Mouse (Mus musculus): Measurements from ENCODE around the gene Prn.

The Prn gene

DNA sequence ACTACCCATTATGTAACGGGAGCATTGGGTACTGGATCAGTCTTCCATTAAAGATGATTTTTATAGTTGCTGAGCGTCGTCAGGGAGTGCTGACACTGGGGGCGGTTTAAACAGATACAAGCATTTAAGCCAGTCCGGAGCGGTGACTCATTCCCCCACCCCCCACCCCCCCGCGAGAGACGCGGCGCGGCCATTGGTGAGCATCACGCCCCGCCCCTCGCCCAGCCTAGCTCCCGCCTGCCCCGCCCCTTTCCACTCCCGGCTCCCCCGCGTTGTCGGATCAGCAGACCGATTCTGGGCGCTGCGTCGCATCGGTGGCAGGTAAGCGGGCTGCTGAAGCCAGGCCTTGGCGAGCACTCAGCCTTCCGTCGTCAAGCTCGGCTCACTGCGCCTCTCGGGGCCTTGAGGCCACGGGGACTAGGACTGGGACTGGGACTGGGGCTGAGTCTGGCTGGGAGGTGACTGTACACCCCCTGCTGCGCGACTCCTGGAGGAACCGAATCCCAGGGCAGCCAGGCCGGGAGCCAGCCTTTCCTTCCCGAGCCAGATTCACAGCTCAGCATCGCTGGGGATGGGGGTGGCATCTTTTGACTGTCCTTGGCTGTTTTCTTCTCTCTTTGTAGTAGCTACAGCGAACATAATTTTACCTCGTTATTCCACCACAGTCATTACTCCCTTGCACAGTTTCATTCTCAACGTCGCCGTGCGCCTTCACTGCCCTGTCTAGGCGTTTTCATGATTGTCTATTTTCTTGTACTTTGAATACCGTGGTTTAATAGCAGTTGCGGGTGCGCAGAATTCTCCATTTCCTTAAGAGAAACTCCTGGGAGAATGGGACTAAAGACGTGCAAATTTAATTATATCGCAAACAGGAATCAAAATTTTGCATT is at the start of gene Prn, which contains the start of gene Prnp:
TSS of gene Prn (plus strand) at position 275 of the 890 bp plus-strand sequence.
TSS of gene Prnp (plus strand) at position 246 of the 890 bp plus-strand sequence.
- in situ Hi-C loops (cut with MboI; ENCODE audit: unreplicated experiment in 2 of 2) = no loop called here

GRCm38 (mm10) chr2:131862617-131863275 is 47.0 kb upstream of the Prn start:
- in situ Hi-C loops (cut with MboI; ENCODE audit: unreplicated experiment in 2 of 2) = no loop called here

GRCm38 (mm10) chr2:131863472-131863871 is 46.3 kb upstream of the Prn start:
- in situ Hi-C loops (cut with MboI; ENCODE audit: unreplicated experiment in 2 of 2) = no loop called here

DNA sequence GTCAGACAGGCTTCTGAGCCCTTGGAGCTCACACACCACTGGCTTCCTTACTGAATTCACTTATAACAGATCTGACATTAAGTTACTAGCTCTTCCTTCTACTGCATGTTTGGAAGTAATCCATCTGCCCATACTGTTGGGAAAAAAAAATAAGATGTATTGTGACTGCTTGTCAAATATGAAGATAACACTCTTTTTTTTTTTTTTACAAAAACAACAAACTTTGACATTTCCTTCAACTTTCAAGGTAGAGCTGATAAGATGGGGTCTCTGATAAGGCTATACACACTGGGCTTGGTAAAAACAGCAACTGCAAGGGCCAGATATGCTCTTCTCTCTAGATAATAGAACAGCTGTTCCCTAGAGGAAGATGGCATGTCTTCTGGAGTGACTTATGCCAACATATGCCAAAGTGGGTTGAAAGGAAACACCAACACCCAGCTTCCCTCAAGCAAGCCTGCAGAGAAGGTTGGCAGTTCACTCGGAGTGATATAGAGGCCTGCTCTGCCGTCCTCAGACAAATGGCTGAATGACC is 45.4 kb upstream of the Prn start:
- in situ Hi-C loops (cut with MboI; ENCODE audit: unreplicated experiment in 2 of 2) = no loop called here

- in situ Hi-C loops (cut with MboI; ENCODE audit: unreplicated experiment in 2 of 2) = no loop called here
Observed at GRCm38 (mm10) chr2:131866676-131867075, 43.1 kb upstream of the Prn start.

- in situ Hi-C loops (cut with MboI; ENCODE audit: unreplicated experiment in 2 of 2) = no loop called here
Observed at GRCm38 (mm10) chr2:131868983-131869382, 40.8 kb upstream of the Prn start.

DNA sequence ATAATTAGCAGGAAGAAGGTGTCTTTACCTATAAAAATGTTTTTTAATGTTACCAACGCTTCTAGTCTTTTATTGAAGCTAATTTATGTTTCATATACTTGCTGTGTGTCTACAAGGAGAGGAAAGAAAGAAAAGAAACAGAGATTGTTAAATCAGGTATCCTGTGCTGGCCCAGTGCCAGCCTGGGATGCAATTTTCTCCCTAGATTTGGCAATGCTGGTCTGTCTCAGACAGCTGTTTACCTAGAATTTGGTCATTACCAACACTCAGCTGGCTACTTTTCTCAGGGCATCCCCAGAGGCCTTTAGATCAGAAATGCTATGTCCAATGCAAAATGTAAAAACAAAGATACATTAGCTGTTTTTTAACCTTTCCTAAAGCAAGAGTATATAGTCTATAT is 36.4 kb upstream of the Prn start:
- in situ Hi-C loops (cut with MboI; ENCODE audit: unreplicated experiment in 2 of 2) = no loop called here

- in situ Hi-C loops (cut with MboI; ENCODE audit: unreplicated experiment in 2 of 2) = no loop called here
Observed at GRCm38 (mm10) chr2:131876551-131877265, 33.0 kb upstream of the Prn start.

- in situ Hi-C loops (cut with MboI; ENCODE audit: unreplicated experiment in 2 of 2) = loop anchor here in 1 of 2 experiments (10.0 kb wide), 1 partner anchor 57 kb away; no protein-coding TSS in a partner anchor
Observed at GRCm38 (mm10) chr2:131881766-131882165, 28.0 kb upstream of the Prn start.

DNA sequence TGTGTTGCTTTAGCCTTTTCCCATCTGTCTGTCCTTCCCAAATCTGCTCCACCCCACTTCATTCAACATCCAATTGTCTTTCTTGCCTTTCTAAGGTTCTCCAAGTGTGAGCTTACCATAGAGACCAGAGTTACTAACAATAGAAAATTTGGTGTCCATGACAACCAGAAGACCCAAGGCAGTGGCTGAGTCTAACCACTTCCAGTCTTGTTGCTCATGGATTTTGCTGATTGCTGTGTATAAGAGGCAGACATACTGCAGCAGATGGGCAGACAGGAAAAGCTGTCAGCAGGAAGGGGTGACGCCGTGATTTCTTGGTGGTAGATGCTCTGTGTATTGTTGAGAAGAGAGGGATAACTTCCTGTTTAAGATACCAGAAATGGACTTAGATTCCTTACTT is 26.6 kb upstream of the Prn start:
- in situ Hi-C loops (cut with MboI; ENCODE audit: unreplicated experiment in 2 of 2) = loop anchor here in 1 of 2 experiments (10.0 kb wide), 1 partner anchor 58 kb away; no protein-coding TSS in a partner anchor

DNA sequence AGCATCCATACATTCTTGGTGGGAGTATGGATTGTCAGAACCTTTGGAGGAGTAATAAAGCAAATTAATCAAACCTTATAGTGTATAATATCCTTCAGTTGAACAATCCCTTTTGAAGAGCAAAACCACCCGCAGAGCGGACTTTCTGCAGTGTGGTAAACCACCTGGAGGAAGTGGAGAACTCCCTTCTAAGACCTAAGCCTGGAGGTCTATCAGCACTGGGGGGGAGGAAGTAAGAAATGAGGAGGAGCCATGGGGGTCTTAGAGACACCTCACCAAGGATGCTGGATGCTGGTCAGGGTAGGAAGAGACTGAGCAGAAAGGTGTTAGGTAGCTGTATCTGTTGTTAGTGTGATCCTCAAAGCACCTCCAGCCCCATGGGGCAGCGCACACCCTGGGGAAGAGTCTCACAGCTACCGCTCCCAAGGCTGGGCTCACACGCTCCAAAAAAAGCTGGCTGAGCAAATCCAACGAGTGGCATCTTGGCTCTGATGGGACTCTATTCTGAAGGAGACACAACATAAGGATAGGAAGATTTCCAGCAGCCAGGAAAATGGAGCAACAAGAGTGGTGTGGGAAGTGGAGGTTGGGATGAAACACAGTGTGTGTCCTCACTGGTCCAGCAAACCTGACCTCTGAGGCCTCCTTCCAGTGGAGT is 23.1 kb upstream of the Prn start:
- in situ Hi-C loops (cut with MboI; ENCODE audit: unreplicated experiment in 2 of 2) = loop anchor here in 1 of 2 experiments (10.0 kb wide), 1 partner anchor 62 kb away; no protein-coding TSS in a partner anchor

DNA sequence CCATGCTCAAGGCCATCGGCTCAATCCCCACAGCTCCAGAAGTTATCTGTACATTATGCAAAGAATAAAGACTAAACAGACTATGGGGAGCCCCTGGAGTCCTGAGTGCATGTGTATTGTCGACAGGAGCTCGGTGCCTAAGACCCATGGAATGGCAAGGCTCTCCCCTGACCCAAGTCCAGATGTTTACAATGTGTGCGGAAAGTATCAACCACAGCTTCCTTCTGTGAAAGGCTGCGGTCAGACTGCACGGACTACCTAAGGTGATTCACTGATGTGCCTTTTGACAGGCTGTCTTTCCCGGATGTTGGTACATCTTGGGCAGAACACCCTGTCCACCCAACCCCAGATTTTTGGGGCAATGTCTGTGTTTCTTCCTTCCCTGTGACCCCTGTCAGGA is 21.5 kb upstream of the Prn start:
- in situ Hi-C loops (cut with MboI; ENCODE audit: unreplicated experiment in 2 of 2) = loop anchor here in 1 of 2 experiments (10.0 kb wide), 1 partner anchor 63 kb away; no protein-coding TSS in a partner anchor

GRCm38 (mm10) chr2:131892534-131892933 is 17.2 kb upstream of the Prn start:
- in situ Hi-C loops (cut with MboI; ENCODE audit: unreplicated experiment in 2 of 2) = no loop called here

DNA sequence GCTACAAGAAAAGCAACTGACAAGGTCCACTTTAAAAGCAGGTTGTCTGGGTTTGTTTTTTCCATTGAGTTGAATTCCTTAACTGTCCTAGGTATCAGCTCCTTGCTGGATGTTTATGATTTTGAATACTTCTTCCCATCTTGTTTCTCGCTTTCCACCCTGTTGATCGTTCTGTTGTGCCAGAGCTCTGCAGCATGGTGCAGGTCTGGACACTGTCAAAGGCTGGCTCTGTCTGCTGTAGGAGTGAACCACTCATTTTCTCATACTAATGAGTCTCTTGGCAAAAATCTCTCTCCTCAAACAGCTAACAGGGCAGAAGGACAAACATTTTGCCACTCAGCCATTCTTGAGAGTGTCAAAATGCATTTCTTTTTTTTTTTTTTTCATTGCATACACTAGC is 14.7 kb upstream of the Prn start:
- in situ Hi-C loops (cut with MboI; ENCODE audit: unreplicated experiment in 2 of 2) = no loop called here

DNA sequence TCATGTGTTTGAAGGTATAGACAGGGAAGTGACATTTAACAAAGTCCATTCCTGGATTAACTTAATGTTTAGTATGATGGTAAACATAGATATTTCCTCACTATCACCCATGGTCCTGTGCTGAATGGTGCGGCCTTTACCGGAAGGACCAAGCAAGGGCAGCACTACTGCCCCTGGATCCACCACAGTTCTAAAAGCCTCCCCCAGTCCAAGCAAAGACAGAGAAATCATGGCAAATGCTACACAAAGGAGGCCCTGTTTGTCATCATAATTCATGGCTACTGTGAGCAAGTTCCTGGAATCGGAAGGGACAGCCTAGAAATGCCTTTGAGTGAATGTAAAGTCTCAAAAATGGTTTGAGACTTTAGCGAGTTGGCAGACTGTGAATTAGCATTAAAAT is 13.7 kb upstream of the Prn start:
- in situ Hi-C loops (cut with MboI; ENCODE audit: unreplicated experiment in 2 of 2) = no loop called here

DNA sequence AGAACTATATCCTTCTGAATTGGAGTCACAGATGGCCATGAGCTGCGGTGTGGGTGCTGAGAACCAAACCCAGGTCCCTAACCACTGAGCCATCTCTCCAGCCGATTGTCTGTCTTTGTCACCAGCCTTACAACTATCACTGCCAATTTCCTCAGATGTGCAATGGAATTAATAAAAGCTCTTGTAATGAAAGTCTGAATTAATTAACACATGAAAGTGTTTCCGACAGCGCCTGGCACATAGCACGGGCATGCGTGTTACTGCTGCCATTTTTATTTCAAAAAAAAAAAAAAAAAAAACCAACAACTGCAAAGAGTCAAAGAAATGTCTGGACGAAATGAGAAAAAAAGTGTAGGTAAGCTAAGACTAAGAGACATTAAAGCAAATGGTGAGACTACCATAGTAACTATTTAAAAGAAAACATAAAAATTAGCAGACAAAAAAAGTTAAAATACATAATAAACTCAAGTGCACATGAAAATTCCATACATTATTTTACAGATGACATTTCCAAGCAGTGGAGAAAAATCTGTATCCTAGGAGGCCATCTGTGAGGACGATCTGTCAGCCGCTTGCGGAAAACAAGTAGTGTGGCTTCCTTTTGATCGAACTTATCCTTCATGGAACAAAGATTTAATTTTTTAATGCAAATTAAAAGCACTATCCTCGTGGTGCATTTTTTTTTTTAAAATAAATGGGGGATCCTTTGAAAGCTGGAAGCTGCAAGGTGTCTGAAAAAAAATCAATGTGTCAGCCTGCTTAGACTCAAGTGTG is 12.2 kb upstream of the Prn start:
- in situ Hi-C loops (cut with MboI; ENCODE audit: unreplicated experiment in 2 of 2) = no loop called here

DNA sequence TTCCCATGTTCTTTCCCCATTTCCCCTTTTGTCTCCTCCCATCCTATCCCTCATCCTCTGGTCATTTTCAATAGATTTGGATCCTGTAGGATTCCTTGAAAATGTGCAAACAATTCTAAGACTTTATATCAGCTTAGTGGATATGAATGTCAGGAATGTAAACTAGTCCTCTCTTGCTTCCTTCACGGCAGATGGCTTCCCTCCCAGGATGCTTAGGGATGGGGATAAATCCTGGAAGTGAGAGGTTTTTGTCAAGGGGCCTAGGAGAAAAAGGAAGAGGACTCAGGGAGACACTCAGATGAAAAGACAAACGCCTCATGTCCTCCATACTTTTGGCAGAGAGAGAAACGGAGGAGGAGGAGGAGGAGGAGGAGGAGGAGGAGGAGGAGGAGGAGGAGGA is 7.3 kb upstream of the Prn start:
- in situ Hi-C loops (cut with MboI; ENCODE audit: unreplicated experiment in 2 of 2) = loop anchor here in 1 of 2 experiments (5.0 kb wide), 1 partner anchor 35 kb away; no protein-coding TSS in a partner anchor

GRCm38 (mm10) chr2:131902867-131903266 is 6.9 kb upstream of the Prn start:
- in situ Hi-C loops (cut with MboI; ENCODE audit: unreplicated experiment in 2 of 2) = loop anchor here in 1 of 2 experiments (5.0 kb wide), 1 partner anchor 34 kb away; no protein-coding TSS in a partner anchor

- in situ Hi-C loops (cut with MboI; ENCODE audit: unreplicated experiment in 2 of 2) = no loop called here
Observed at GRCm38 (mm10) chr2:131905025-131905424, 4.7 kb upstream of the Prn start.

All from v-Abl transformed pro-B cells (cell line).